Mouse (Mus musculus): ENCODE results near the gene Ubxn1.
A peak's percentile ranks its signal among the peaks of the same experiment; 100 is the strongest.

- no peak for TF ChIP-seq CTCF (conservative IDR thresholded peaks at IDR 0.05; ENCODE audit: insufficient read depth, insufficient read length, low read depth, low read length)
- peak; percentile 11 for TF ChIP-seq POLR2A (IDR thresholded peaks at IDR 0.05; ENCODE audit: low read depth, low read length)
These were observed at the start of gene Ubxn1 for GRCm38 (mm10) chr19:8871267-8872186.
